Mouse (Mus musculus): ENCODE data around the gene Auts2. TPM values are rescaled to one million over a fixed set of nuclear protein-coding genes. Genes with fewer than 3 reads are reported as not detected.

The Auts2 gene
- polyA plus RNA-seq, 1 experiment from 2014 or later, result 0.23 TPM

DNA sequence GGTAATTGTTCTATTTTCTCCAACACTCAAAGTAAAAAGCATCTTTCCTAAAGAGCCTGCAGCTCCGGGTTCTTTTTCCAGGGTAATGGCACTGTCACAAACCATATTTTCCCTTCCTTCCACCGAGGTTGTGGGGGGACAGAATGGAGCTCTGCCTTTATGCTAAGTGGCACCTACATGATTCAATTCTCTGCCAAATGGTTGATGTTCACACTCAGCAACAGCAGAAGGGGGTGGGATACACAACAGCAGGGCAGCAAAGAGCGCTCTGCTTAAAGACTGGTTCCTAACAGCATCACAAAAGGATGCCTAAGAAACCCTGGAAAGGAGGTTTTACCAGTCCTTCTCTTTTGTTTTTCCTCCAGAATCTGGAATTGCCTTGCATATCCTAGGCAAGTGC is 759.9 kb downstream of the Auts2 start:
- in situ Hi-C loops (cut with MboI; ENCODE audit: low pct_unique_long_range_greater_than_20kb), result no loop called here
- ChIA-PET CTCF (no interaction called here), POLR2A (no interaction called here)
- no peak for TF ChIP-seq CTCF (IDR thresholded peaks at IDR 0.05)
- peaks cover 1% of the 10 kb centered on the region for H3K27me3 ChIP-seq
- DNase-seq (ENCODE audit: low read depth, low spot score), result no peak
- no peak for ATAC-seq

DNA sequence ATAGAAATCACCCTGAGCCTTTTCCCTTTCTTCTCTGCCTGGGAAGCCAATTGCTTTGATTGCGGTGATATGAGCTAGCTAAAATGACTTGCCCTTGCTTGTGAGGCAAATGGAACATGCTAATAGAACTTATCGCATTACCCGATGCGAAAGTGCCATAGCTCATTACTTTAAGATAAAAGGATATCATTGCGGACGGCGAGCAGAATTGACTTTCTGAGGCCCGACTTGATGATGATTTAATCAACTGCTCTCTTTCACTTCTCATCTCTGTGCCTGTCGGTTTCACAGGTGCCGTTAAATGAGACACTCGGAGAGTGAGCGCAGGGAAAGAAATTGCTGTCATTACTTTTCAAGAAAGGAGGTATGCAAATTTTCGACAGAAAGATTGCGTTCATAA is 762.1 kb downstream of the Auts2 start:
- no peak for TF ChIP-seq CTCF (IDR thresholded peaks at IDR 0.05)
- ATAC-seq, result no peak

DNA sequence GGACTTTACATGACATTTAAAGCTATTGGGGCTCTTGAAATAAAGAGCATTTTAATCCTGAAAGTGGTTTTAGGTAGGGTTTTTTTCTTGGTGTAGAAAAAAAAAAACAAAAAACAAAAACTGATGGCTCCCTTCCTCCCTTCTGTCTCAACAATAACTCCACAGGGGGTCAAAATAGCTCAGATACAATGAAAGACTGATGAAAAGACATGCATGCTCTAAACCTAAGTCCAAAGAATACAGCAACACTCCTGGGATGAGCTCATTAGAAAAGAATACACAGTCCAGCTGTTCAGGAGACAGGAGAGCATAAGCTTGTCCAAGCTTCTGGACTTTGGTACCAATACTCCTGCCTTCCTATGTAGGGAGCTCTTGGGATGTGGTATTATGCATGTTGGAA is 764.0 kb downstream of the Auts2 start:
- CTCF ChIA-PET, result no interaction called here
- POLR2A ChIA-PET, result no interaction called here
- H3K27me3 ChIP-seq, result no peaks in the 10 kb centered on the region
- DNase-seq (ENCODE audit: low read depth, low spot score) (no peak), ATAC-seq (no peak)
- TF ChIP-seq CTCF (IDR thresholded peaks at IDR 0.05), result no peak
- in situ Hi-C loops (cut with MboI; ENCODE audit: low pct_unique_long_range_greater_than_20kb), result no loop called here

More for the DNA sequence above, 762.1 kb downstream of the Auts2 start:
- H3K27me3 ChIP-seq, result no peaks in the 10 kb centered on the region
- CTCF ChIA-PET, result no interaction called here
- in situ Hi-C loops (cut with MboI; ENCODE audit: low pct_unique_long_range_greater_than_20kb), result no loop called here
- POLR2A ChIA-PET, result no interaction called here
- DNase-seq (ENCODE audit: low read depth, low spot score), result no peak

- ChIA-PET POLR2A (no interaction called here), CTCF (no interaction called here)
- DNase-seq (ENCODE audit: low read depth, low spot score) (no peak), ATAC-seq (no peak)
- no peak for TF ChIP-seq CTCF (IDR thresholded peaks at IDR 0.05)
- no peaks in the 10 kb centered on the region for H3K27me3 ChIP-seq
- in situ Hi-C loops (cut with MboI; ENCODE audit: low pct_unique_long_range_greater_than_20kb), result no loop called here
Measured at GRCm38 (mm10) chr5:131775672-131776071, 767.5 kb downstream of the Auts2 start.

GRCm38 (mm10) chr5:131775222-131775621 is 767.9 kb downstream of the Auts2 start:
- DNase-seq (ENCODE audit: low read depth, low spot score) (no peak), ATAC-seq (no peak)
- in situ Hi-C loops (cut with MboI; ENCODE audit: low pct_unique_long_range_greater_than_20kb), result no loop called here
- ChIA-PET CTCF (no interaction called here), POLR2A (no interaction called here)
- no peaks in the 10 kb centered on the region for H3K27me3 ChIP-seq
- no peak for TF ChIP-seq CTCF (IDR thresholded peaks at IDR 0.05)

GRCm38 (mm10) chr5:131774792-131775191 is 768.4 kb downstream of the Auts2 start:
- TF ChIP-seq CTCF (IDR thresholded peaks at IDR 0.05), result no peak
- ChIA-PET CTCF (no interaction called here), POLR2A (no interaction called here)
- no peaks in the 10 kb centered on the region for H3K27me3 ChIP-seq
- in situ Hi-C loops (cut with MboI; ENCODE audit: low pct_unique_long_range_greater_than_20kb), result no loop called here
- DNase-seq (ENCODE audit: low read depth, low spot score) (no peak), ATAC-seq (no peak)

GRCm38 (mm10) chr5:131772616-131773015 is 770.5 kb downstream of the Auts2 start:
- ChIA-PET POLR2A (no interaction called here), CTCF (interaction anchor here (1.6 kb wide), 1 partner anchor 30 kb away, joined by 3 read pairs; no protein-coding TSS in a partner anchor)
- no peaks in the 10 kb centered on the region for H3K27me3 ChIP-seq
- no peak for TF ChIP-seq CTCF (IDR thresholded peaks at IDR 0.05)
- DNase-seq (ENCODE audit: low read depth, low spot score) (no peak), ATAC-seq (no peak)
- in situ Hi-C loops (cut with MboI; ENCODE audit: low pct_unique_long_range_greater_than_20kb), result no loop called here

GRCm38 (mm10) chr5:131769273-131769672 is 773.9 kb downstream of the Auts2 start:
- POLR2A ChIA-PET, result no interaction called here
- ATAC-seq (no peak), DNase-seq (ENCODE audit: low read depth, low spot score) (no peak)
- CTCF ChIA-PET, result no interaction called here
- in situ Hi-C loops (cut with MboI; ENCODE audit: low pct_unique_long_range_greater_than_20kb), result no loop called here
- no peak for TF ChIP-seq CTCF (IDR thresholded peaks at IDR 0.05)
- no peaks in the 10 kb centered on the region for H3K27me3 ChIP-seq

GRCm38 (mm10) chr5:131767699-131768264 is 775.4 kb downstream of the Auts2 start:
- POLR2A ChIA-PET, result no interaction called here
- no peak for DNase-seq (ENCODE audit: low read depth, low spot score)

DNA sequence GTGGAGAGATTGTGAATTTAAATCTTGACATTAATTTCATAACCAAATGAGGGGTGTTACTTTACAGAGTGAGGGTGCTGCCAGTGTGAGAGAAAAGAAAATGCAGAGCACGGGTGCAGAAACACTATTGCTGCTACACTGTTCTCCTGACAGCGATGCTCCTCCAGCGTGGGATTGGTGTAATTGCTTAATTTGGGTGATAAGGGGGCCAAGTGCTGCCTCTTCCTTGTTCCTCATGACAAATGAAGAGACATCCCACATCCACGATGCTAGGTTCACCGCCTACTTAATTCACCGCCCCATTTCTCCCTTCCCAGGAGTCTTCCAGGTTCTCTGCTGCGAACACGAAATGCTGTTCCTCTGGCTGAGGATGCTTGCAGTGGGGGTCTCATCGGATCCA is 776.0 kb downstream of the Auts2 start:
- no peak for ATAC-seq
- no peak for DNase-seq (ENCODE audit: low read depth, low spot score)
- in situ Hi-C loops (cut with MboI; ENCODE audit: low pct_unique_long_range_greater_than_20kb), result no loop called here
- POLR2A ChIA-PET, result no interaction called here
- CTCF ChIA-PET, result no interaction called here
- no peaks in the 10 kb centered on the region for H3K27me3 ChIP-seq
- TF ChIP-seq CTCF (IDR thresholded peaks at IDR 0.05), result no peak

More at GRCm38 (mm10) chr5:131767699-131768264, 775.4 kb downstream of the Auts2 start:
- no peak for TF ChIP-seq CTCF (IDR thresholded peaks at IDR 0.05)
- in situ Hi-C loops (cut with MboI; ENCODE audit: low pct_unique_long_range_greater_than_20kb), result no loop called here
- CTCF ChIA-PET, result no interaction called here
- no peaks in the 10 kb centered on the region for H3K27me3 ChIP-seq
- ATAC-seq, result no peak

GRCm38 (mm10) chr5:131759432-131759831 is 783.7 kb downstream of the Auts2 start:
- in situ Hi-C loops (cut with MboI; ENCODE audit: low pct_unique_long_range_greater_than_20kb), result no loop called here
- ATAC-seq (no peak), DNase-seq (ENCODE audit: low read depth, low spot score) (no peak)
- TF ChIP-seq CTCF (IDR thresholded peaks at IDR 0.05), result no peak
- CTCF ChIA-PET, result no interaction called here
- POLR2A ChIA-PET, result no interaction called here
- H3K27me3 ChIP-seq, result no peaks in the 10 kb centered on the region

- DNase-seq (ENCODE audit: low read depth, low spot score), result no peak
- TF ChIP-seq CTCF (IDR thresholded peaks at IDR 0.05), result no peak
- in situ Hi-C loops (cut with MboI; ENCODE audit: low pct_unique_long_range_greater_than_20kb), result no loop called here
- no peak for ATAC-seq
- ChIA-PET CTCF (no interaction called here), POLR2A (no interaction called here)
- H3K27me3 ChIP-seq, result no peaks in the 10 kb centered on the region
Measured at GRCm38 (mm10) chr5:131750330-131750729, 792.8 kb downstream of the Auts2 start.
